Mouse (Mus musculus): Measurements from ENCODE around the gene Slc10a6. TPM values are rescaled to one million over a fixed set of nuclear protein-coding genes. Genes with fewer than 3 reads are reported as not detected.

The Slc10a6 gene
- total RNA-seq (2015; ENCODE audit: low replicate concordance) (not detected in 2 replicates), total RNA-seq (2017; ENCODE audit: low replicate concordance) (not detected in 2 replicates)

- ATAC-seq (replicated peaks; ENCODE audit: low FRiP score, poor library complexity, severe bottlenecking), result no peak
Observed at GRCm38 (mm10) chr5:103629111-103629764, at the start of gene Slc10a6. Gene Slc10a6 (minus strand): TSS chr5:103629403.

DNA sequence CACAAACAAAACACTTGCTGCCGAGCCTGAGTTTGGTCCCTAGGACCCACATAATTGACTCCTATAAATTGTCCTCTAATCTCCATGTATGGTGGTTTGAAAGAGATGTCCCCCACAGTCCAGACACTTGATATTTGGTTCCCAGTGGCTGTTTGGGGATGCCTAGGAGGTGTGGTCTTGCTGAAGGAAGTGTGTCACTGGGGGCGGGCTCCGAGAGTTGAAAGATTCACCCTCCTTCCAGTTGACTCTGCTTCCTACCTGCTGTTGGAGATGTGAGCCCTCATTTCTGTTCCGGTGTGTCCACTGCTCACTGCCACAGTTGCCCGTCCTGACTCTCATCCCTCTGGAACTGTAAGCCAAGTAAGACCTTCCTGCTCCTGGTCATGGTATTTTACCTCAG lies 49.8 kb upstream of the Slc10a6 start:
- ATAC-seq (replicated peaks; ENCODE audit: low FRiP score, poor library complexity, severe bottlenecking), result no peak

- no peak for ATAC-seq (replicated peaks; ENCODE audit: low FRiP score, poor library complexity, severe bottlenecking)
Observed at GRCm38 (mm10) chr5:103677894-103678293, 48.7 kb upstream of the Slc10a6 start.

GRCm38 (mm10) chr5:103676289-103676881 lies 47.2 kb upstream of the Slc10a6 start:
- no peak for ATAC-seq (replicated peaks; ENCODE audit: low FRiP score, poor library complexity, severe bottlenecking)

GRCm38 (mm10) chr5:103674482-103674881 lies 45.3 kb upstream of the Slc10a6 start:
- no peak for ATAC-seq (replicated peaks; ENCODE audit: low FRiP score, poor library complexity, severe bottlenecking)

DNA sequence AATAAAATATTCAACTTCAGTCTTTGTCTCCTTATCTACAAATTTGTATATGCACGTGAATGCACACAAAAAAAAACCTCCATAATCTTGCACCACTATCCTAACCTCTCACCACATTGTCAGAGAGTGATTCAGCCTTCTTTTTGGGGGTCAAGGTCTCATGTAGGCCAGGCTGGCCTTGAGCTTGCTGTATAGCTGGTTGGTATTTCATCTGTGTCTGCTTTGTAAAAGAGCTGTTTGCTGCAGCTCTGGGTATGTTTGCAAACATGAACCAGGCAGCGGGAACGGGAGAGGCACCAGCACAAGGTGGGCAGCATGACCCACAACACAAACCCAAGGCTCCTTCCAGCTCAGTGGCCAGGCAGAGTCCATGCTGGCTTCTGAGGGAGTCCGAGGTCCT lies 44.4 kb upstream of the Slc10a6 start:
- ATAC-seq (replicated peaks; ENCODE audit: low FRiP score, poor library complexity, severe bottlenecking), result no peak

DNA sequence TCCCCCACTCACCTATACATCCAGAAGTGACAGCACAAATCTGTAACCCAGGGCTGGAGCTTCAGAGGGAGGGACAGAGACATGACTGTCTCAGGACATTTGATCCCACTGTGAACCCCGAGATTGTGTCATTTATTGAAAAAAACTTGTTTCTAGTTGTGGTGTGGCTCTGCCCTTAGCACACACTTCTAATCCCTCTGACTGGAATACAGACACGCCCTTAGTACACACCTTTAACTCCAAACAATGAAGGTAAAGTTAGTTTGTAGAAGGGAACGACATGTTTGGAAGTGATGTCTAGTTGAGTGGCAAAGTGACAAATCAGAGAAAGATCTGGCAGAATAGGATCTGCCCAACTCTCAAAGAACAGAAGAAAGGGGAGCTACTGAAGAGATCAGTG lies 42.7 kb upstream of the Slc10a6 start:
- no peak for ATAC-seq (replicated peaks; ENCODE audit: low FRiP score, poor library complexity, severe bottlenecking)

DNA sequence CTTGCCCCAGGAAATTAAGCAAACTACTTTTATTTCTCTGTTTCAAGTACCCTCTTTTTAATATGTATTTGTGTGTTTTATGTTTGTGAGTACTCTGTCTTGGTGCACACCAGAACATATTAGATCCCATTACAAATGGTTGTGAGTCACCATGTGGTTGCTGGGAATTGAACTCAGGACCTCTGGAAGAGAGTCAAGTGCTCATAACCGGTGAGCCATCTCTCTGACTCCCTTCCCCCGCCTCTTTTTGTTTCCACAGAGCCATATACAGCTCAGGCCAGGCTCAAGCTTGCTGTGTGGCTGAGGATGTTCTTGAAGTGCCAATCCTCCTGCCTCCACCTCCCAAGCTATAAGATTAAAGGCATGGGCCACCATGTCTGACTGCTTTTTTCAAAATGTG lies 36.7 kb upstream of the Slc10a6 start:
- ATAC-seq (replicated peaks; ENCODE audit: low FRiP score, poor library complexity, severe bottlenecking), result no peak

DNA sequence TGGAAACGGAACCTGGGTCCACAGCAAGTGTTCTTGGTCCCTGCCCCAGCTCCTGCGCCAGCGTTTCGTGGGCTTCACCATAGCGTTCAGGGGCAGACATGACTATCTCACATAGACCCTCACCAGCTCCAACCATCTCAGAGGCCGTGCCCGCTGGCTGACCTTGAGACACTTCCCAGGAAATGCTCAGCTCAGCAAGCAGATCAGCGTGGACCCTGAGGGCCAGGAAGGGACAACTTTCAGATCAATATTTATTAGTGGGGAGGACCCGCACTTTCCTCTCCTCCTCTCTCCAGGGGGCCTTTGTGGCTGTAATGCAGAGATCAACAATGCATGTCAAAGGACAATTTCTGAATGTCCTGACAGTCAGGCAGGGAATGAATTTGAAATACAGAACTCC lies 35.7 kb upstream of the Slc10a6 start:
- ATAC-seq (replicated peaks; ENCODE audit: low FRiP score, poor library complexity, severe bottlenecking), result no peak

- peak; percentile 61; the same call in 1 of the 2 replicates for ATAC-seq (replicated peaks; ENCODE audit: low FRiP score, poor library complexity, severe bottlenecking)
Observed at GRCm38 (mm10) chr5:103659571-103659970, 30.4 kb upstream of the Slc10a6 start.

GRCm38 (mm10) chr5:103658921-103659320 lies 29.7 kb upstream of the Slc10a6 start:
- 0 out of 2 replicates have a peak, but pooled peaks have one; percentile 51 for ATAC-seq (replicated peaks; ENCODE audit: low FRiP score, poor library complexity, severe bottlenecking)

DNA sequence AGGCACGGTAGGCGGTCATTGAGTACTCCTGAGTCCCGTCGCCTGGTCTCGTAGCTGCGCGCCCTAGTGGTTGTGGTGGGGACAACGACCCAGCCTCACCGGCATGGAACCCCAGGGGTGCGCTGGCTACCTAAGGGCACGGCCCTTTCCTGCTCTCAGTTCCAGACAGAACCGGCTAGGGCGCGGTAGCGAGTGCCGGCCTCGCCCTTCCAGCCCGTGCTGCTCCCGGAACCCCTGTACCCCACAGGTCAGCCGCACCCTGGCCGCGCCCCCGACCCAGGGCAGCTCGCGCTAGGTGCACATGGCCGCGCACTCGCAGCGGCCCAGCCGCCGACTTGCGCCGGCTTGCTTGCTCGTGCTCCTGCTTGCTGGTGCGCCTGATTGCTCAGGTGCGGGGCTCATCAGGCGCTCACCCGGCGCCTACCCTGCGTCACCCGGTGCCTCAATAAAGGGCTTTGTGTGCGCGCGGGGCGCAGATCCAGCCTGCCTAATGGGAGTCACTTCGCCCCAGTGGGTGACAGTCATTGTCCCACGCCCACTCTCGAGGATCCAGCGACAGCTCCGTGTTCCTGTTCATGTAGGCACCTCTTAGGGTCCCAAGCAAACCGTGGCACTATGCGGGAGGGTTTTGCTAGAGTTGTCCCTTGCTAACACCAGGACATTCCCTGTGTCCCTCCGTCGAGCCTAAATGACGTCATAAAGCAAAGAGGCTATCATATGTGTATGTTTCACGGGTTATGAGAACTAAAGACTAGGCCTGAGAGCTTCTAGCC lies 26.3 kb upstream of the Slc10a6 start, which contains the start of gene 1700016H13Rik:
TSS of gene 1700016H13Rik (minus strand) at position 665 of the 773 bp plus-strand sequence.
- ATAC-seq (replicated peaks; ENCODE audit: low FRiP score, poor library complexity, severe bottlenecking), result peak; percentile 57

DNA sequence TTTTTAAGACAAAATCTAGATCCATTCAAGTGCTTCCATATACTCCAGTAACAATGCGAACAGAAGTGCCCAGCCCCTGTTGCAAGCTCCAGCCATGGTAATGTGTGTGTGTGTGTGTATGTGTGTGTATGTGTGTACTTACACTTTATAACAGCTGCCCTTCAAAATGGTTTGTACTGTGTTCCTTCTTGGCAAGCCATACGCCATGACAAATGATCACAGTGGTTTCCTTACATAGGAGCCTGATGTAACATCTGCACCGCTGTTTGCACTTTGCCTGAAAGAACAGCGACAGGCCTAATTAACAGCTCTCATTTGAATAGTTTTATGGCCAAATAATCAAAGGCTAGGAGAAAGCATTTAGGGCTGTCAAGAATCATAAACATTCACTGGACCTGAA lies 25.6 kb upstream of the Slc10a6 start:
- no peak for ATAC-seq (replicated peaks; ENCODE audit: low FRiP score, poor library complexity, severe bottlenecking)

DNA sequence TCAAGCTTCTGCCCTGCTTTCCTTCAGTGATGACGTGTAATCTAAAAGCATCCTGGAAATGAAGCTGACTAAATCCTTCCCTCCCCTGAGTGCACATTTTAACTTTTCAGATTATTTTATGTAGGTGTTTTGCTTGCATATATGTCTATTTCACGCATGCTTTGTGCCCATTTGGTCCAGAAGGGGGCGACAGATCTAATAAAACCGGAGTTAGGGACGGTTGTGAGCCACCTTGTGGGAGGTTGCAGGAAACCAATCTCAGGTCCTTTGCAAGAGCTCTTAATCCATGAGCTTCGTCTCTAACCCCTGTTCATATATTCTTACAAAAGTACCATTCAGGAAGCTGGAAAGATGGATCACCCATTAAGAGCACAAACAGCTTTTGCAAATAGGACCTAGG lies 25.0 kb upstream of the Slc10a6 start:
- ATAC-seq (replicated peaks; ENCODE audit: low FRiP score, poor library complexity, severe bottlenecking), result 0 out of 2 replicates have a peak, but pooled peaks have one; percentile 53

DNA sequence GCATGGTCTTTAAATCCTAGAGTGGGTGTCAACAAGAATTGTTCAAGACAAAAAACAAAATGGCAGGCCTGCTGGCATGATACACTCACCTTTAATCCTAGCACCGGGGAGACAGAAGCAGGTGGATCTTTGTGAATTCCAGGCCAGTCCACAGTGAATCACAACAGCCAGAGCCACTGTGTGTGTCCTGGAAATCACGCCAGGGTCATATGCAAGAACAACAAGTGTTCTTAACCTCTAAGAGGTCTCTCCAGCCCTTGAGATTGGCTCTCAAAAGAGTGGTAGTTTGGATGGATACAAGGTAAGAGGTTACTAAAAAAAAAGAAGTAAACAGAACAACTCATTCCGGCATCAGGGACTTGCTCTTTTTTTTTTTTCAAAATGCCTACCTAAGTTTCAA lies 18.1 kb upstream of the Slc10a6 start:
- ATAC-seq (replicated peaks; ENCODE audit: low FRiP score, poor library complexity, severe bottlenecking), result no peak

DNA sequence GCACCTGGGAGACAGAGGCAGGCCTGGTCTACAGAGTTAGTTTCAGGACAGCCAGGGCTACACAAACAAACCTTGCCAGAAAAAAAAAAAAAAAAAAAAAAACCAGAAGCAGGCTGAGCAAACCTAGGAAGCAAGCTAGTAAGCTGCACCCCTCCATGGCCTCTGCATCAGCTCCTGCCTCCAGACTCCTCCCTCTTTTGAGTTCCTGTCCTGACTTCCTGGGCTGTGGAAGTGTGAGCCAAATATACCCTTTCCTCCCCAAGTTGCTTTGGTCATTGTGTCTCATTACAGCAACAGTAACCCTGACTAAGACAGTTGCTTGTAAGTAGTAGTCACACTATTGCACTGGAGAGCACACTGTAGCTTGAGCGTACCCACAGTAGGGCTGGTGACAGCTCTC lies 15.0 kb upstream of the Slc10a6 start:
- ATAC-seq (replicated peaks; ENCODE audit: low FRiP score, poor library complexity, severe bottlenecking), result no peak

GRCm38 (mm10) chr5:103637162-103637561 lies 8.0 kb upstream of the Slc10a6 start:
- no peak for ATAC-seq (replicated peaks; ENCODE audit: low FRiP score, poor library complexity, severe bottlenecking)

GRCm38 (mm10) chr5:103629854-103630580 lies 814 bp upstream of the Slc10a6 start:
- ATAC-seq (replicated peaks; ENCODE audit: low FRiP score, poor library complexity, severe bottlenecking), result no peak

GRCm38 (mm10) chr5:103628499-103628898 lies 704 bp downstream of the Slc10a6 start:
- no peak for ATAC-seq (replicated peaks; ENCODE audit: low FRiP score, poor library complexity, severe bottlenecking)

GRCm38 (mm10) chr5:103624831-103625230 lies 4.4 kb downstream of the Slc10a6 start:
- ATAC-seq (replicated peaks; ENCODE audit: low FRiP score, poor library complexity, severe bottlenecking), result no peak

Measured in erythroblast, adult 5-6 weeks (primary cell).